Mouse (Mus musculus): ENCODE data around the gene Nfia. TPM values are rescaled to one million over a fixed set of nuclear protein-coding genes. Genes with fewer than 3 reads are reported as not detected.

The Nfia gene
- polyA plus RNA-seq, 1 experiment from 2014 or later, result 32.1 TPM

- Histone ChIP-seq H3K36me3 (ENCODE audit: control insufficient read depth, insufficient read depth, low read length) (no peaks in the 10 kb centered on the region), H3K27ac (ENCODE audit: low read depth, low read length) (no peak overlapping the region), H3K4me2 (replicated peaks; ENCODE audit: low read depth, low read length) (no peak overlapping the region), H3K9me3 (ENCODE audit: control insufficient read depth, low read length) (no peaks in the 10 kb centered on the region), H3K4me3 (ENCODE audit: low read length) (no peak overlapping the region), H3K9ac (ENCODE audit: low read depth, low read length) (no peak overlapping the region), H3K4me1 (ENCODE audit: control insufficient read depth, insufficient read depth, low read length) (peaks cover 19% of the 10 kb centered on the region), H3K27me3 (ENCODE audit: control insufficient read depth, insufficient read depth, low read length) (no peaks in the 10 kb centered on the region)
- WGBS, result 52% methylated on average over 10 of the region's 10 CpGs
- ATAC-seq (ENCODE audit: low FRiP score, low TSS enrichment), result no peak
Measured at GRCm38 (mm10) chr4:98101153-98102096, 328.9 kb downstream of the Nfia start.

- H3K27ac ChIP-seq (ENCODE audit: low read depth, low read length), result no peak overlapping the region
- H3K36me3 ChIP-seq (ENCODE audit: control insufficient read depth, insufficient read depth, low read length), result no peaks in the 10 kb centered on the region
- ATAC-seq (ENCODE audit: low FRiP score, low TSS enrichment), result no peak
- no peaks in the 10 kb centered on the region for H3K27me3 ChIP-seq (ENCODE audit: control insufficient read depth, insufficient read depth, low read length)
- no peak overlapping the region for H3K9ac ChIP-seq (ENCODE audit: low read depth, low read length)
- no peak overlapping the region for H3K4me2 ChIP-seq (replicated peaks; ENCODE audit: low read depth, low read length)
- 54% methylated on average over 24 of the region's 24 CpGs for WGBS
- H3K4me1 ChIP-seq (ENCODE audit: control insufficient read depth, insufficient read depth, low read length), result peaks cover 33% of the 10 kb centered on the region
- no peak overlapping the region for H3K4me3 ChIP-seq (ENCODE audit: low read length)
- H3K9me3 ChIP-seq (ENCODE audit: control insufficient read depth, low read length), result no peaks in the 10 kb centered on the region
Measured at GRCm38 (mm10) chr4:98102625-98103336, 330.2 kb downstream of the Nfia start.

GRCm38 (mm10) chr4:98103337-98103666 is 330.8 kb downstream of the Nfia start:
- Histone ChIP-seq H3K27ac (ENCODE audit: low read depth, low read length) (no peak overlapping the region), H3K36me3 (ENCODE audit: control insufficient read depth, insufficient read depth, low read length) (no peaks in the 10 kb centered on the region), H3K27me3 (ENCODE audit: control insufficient read depth, insufficient read depth, low read length) (no peaks in the 10 kb centered on the region), H3K4me3 (ENCODE audit: low read length) (no peak overlapping the region), H3K4me1 (ENCODE audit: control insufficient read depth, insufficient read depth, low read length) (peaks cover 37% of the 10 kb centered on the region), H3K9me3 (ENCODE audit: control insufficient read depth, low read length) (no peaks in the 10 kb centered on the region), H3K9ac (ENCODE audit: low read depth, low read length) (no peak overlapping the region), H3K4me2 (replicated peaks; ENCODE audit: low read depth, low read length) (no peak overlapping the region)
- ATAC-seq (ENCODE audit: low FRiP score, low TSS enrichment), result no peak
- 56% methylated on average over 2 of the region's 2 CpGs for WGBS

- Histone ChIP-seq H3K4me1 (ENCODE audit: control insufficient read depth, insufficient read depth, low read length) (peaks cover 43% of the 10 kb centered on the region), H3K36me3 (ENCODE audit: control insufficient read depth, insufficient read depth, low read length) (no peaks in the 10 kb centered on the region)
Measured at GRCm38 (mm10) chr4:98104161-98104560, 331.6 kb downstream of the Nfia start.

GRCm38 (mm10) chr4:98104911-98105702 is 332.6 kb downstream of the Nfia start:
- no peaks in the 10 kb centered on the region for H3K9me3 ChIP-seq (ENCODE audit: control insufficient read depth, low read length)
- H3K36me3 ChIP-seq (ENCODE audit: control insufficient read depth, insufficient read depth, low read length), result no peaks in the 10 kb centered on the region
- ATAC-seq (ENCODE audit: low FRiP score, low TSS enrichment), result no peak
- H3K4me3 ChIP-seq (ENCODE audit: low read length), result no peak overlapping the region
- H3K4me2 ChIP-seq (replicated peaks; ENCODE audit: low read depth, low read length), result no peak overlapping the region
- H3K27me3 ChIP-seq (ENCODE audit: control insufficient read depth, insufficient read depth, low read length), result no peaks in the 10 kb centered on the region
- peaks cover 48% of the 10 kb centered on the region for H3K4me1 ChIP-seq (ENCODE audit: control insufficient read depth, insufficient read depth, low read length)
- 41% methylated on average over 9 of the region's 9 CpGs for WGBS
- peak overlapping the region; percentile 39; the same call in 1 of the 2 replicates for H3K27ac ChIP-seq (ENCODE audit: low read depth, low read length)
- H3K9ac ChIP-seq (ENCODE audit: low read depth, low read length), result no peak overlapping the region

More at GRCm38 (mm10) chr4:98104161-98104560, 331.6 kb downstream of the Nfia start:
- Histone ChIP-seq H3K4me2 (replicated peaks; ENCODE audit: low read depth, low read length) (no peak overlapping the region), H3K9ac (ENCODE audit: low read depth, low read length) (no peak overlapping the region), H3K27me3 (ENCODE audit: control insufficient read depth, insufficient read depth, low read length) (no peaks in the 10 kb centered on the region), H3K4me3 (ENCODE audit: low read length) (no peak overlapping the region), H3K27ac (ENCODE audit: low read depth, low read length) (no peak overlapping the region), H3K9me3 (ENCODE audit: control insufficient read depth, low read length) (no peaks in the 10 kb centered on the region)
- ATAC-seq (ENCODE audit: low FRiP score, low TSS enrichment), result no peak
- WGBS, result 91% methylated on average over 8 of the region's 8 CpGs

- Histone ChIP-seq H3K9ac (ENCODE audit: low read depth, low read length) (no peak overlapping the region), H3K4me1 (ENCODE audit: control insufficient read depth, insufficient read depth, low read length) (peaks cover 48% of the 10 kb centered on the region), H3K36me3 (ENCODE audit: control insufficient read depth, insufficient read depth, low read length) (no peaks in the 10 kb centered on the region), H3K27me3 (ENCODE audit: control insufficient read depth, insufficient read depth, low read length) (no peaks in the 10 kb centered on the region), H3K4me3 (ENCODE audit: low read length) (peak overlapping the region; percentile 4; the same call in 1 of the 2 replicates), H3K27ac (ENCODE audit: low read depth, low read length) (peak overlapping the region; percentile 76; the same call in 1 of the 2 replicates), H3K9me3 (ENCODE audit: control insufficient read depth, low read length) (no peaks in the 10 kb centered on the region), H3K4me2 (replicated peaks; ENCODE audit: low read depth, low read length) (peak overlapping the region; percentile 30)
- no peak for ATAC-seq (ENCODE audit: low FRiP score, low TSS enrichment)
- 17% methylated on average over 6 of the region's 6 CpGs for WGBS
Measured at GRCm38 (mm10) chr4:98105971-98106370, 333.4 kb downstream of the Nfia start.

GRCm38 (mm10) chr4:98106445-98107092 is 334.0 kb downstream of the Nfia start:
- H3K9ac ChIP-seq (ENCODE audit: low read depth, low read length), result no peak overlapping the region
- WGBS, result 8% methylated on average over 14 of the region's 14 CpGs
- H3K27me3 ChIP-seq (ENCODE audit: control insufficient read depth, insufficient read depth, low read length), result no peaks in the 10 kb centered on the region
- H3K36me3 ChIP-seq (ENCODE audit: control insufficient read depth, insufficient read depth, low read length), result no peaks in the 10 kb centered on the region
- H3K4me1 ChIP-seq (ENCODE audit: control insufficient read depth, insufficient read depth, low read length), result peaks cover 48% of the 10 kb centered on the region
- ATAC-seq (ENCODE audit: low FRiP score, low TSS enrichment), result peak; percentile 68
- H3K4me3 ChIP-seq (ENCODE audit: low read length), result peak overlapping the region; percentile 4; the same call in 1 of the 2 replicates
- H3K4me2 ChIP-seq (replicated peaks; ENCODE audit: low read depth, low read length), result peak overlapping the region; percentile 30
- no peaks in the 10 kb centered on the region for H3K9me3 ChIP-seq (ENCODE audit: control insufficient read depth, low read length)
- H3K27ac ChIP-seq (ENCODE audit: low read depth, low read length), result peak overlapping the region; percentile 76; the same call in 1 of the 2 replicates

GRCm38 (mm10) chr4:98107093-98107453 is 334.5 kb downstream of the Nfia start:
- ATAC-seq (ENCODE audit: low FRiP score, low TSS enrichment), result peak; percentile 48
- H3K9ac ChIP-seq (ENCODE audit: low read depth, low read length), result no peak overlapping the region
- no peaks in the 10 kb centered on the region for H3K27me3 ChIP-seq (ENCODE audit: control insufficient read depth, insufficient read depth, low read length)
- peak overlapping the region; percentile 30 for H3K4me2 ChIP-seq (replicated peaks; ENCODE audit: low read depth, low read length)
- no peak overlapping the region for H3K4me3 ChIP-seq (ENCODE audit: low read length)
- H3K9me3 ChIP-seq (ENCODE audit: control insufficient read depth, low read length), result no peaks in the 10 kb centered on the region
- H3K27ac ChIP-seq (ENCODE audit: low read depth, low read length), result peak overlapping the region; percentile 76; the same call in 1 of the 2 replicates
- peaks cover 48% of the 10 kb centered on the region for H3K4me1 ChIP-seq (ENCODE audit: control insufficient read depth, insufficient read depth, low read length)
- H3K36me3 ChIP-seq (ENCODE audit: control insufficient read depth, insufficient read depth, low read length), result no peaks in the 10 kb centered on the region
- 4% methylated on average over 4 of the region's 4 CpGs for WGBS

Data from kidney, embryonic 14.5 days (tissue).